Mouse (Mus musculus) stomach, postnatal 0 days (tissue): Measurements from ENCODE around the gene Scrg1. TPM values are rescaled to one million over a fixed set of nuclear protein-coding genes. Genes with fewer than 3 reads are reported as not detected.
"Not testable (repeated sequence)": the region's sequence is repeated elsewhere in the genome, so short reads cannot be mapped to it uniquely, and the experiment has no call there.

ENCODE experiments used
- ATAC-seq: fragments of 200-750 bp; cut with Nextera tagmentation; 2 replicates; pipeline ENCODE4 v1.8.0; 2017; ENCODE audit not compliant: low FRiP score, low TSS enrichment
- DNase-seq: peaks from one replicate; pipeline ENCODE4 v3.0.0-alpha.2; 2016; ENCODE audit warnings: low spot score
- H3K27ac ChIP-seq: fragments of 300-500 bp; sonication (generic); replicated peaks from 2 replicates; pipeline ENCODE4 v1.5.1; 2014; ENCODE audit warnings: mild to moderate bottlenecking, control low read depth
- H3K27me3 ChIP-seq: fragments of 300-500 bp; sonication (generic); 2 replicates; pipeline ENCODE4 v1.6.1; 2014; ENCODE audit warnings: low read length; ENCODE audit not compliant: control insufficient read depth, insufficient read depth
- H3K36me3 ChIP-seq: fragments of 300-500 bp; sonication (generic); 2 replicates; pipeline ENCODE4 v1.6.1; 2014; ENCODE audit warnings: low read length, mixed read lengths; ENCODE audit not compliant: control insufficient read depth, insufficient read depth
- H3K4me1 ChIP-seq: fragments of 300-500 bp; sonication (generic); replicated peaks from 2 replicates; pipeline ENCODE4 v1.6.1; 2014; ENCODE audit warnings: antibody characterized with exemption; ENCODE audit not compliant: control insufficient read depth, insufficient read depth
- H3K4me2 ChIP-seq: fragments of 300-500 bp; sonication (generic); replicated peaks from 2 replicates; pipeline ENCODE4 v1.6.1; 2014; ENCODE audit warnings: low read depth, mild to moderate bottlenecking, control low read depth, moderate library complexity
- H3K4me3 ChIP-seq: fragments of 300-500 bp; sonication (generic); 2 replicates; pipeline ENCODE4 v1.5.1; 2014; ENCODE audit warnings: low read depth, low read length, control low read depth
- H3K9ac ChIP-seq: fragments of 300-500 bp; sonication (generic); 2 replicates; pipeline ENCODE4 v1.6.1; 2014; ENCODE audit warnings: mild to moderate bottlenecking, low read length, control low read depth, mixed read lengths
- H3K9me3 ChIP-seq: fragments of 300-500 bp; sonication (generic); 2 replicates; pipeline ENCODE4 v1.6.1; 2016; ENCODE audit warnings: low read length; ENCODE audit not compliant: control insufficient read depth
- CTCF ChIP-seq: IDR thresholded peaks from 2 replicates; pipeline ENCODE4 v1.5.1; 2016; ENCODE audit warnings: antibody characterized with exemption, low read depth, mild to moderate bottlenecking, moderate library complexity
- EP300 ChIP-seq: optimal IDR thresholded peaks from 2 replicates; pipeline ENCODE3; 2016; ENCODE audit warnings: antibody characterized with exemption
- WGBS: fragments of 180-500 bp; shearing (Covaris S2); extraction: QIAGEN DNeasy Blood & Tissue Kit; methylation state at CpG from one replicate; pipeline ENCODE4 v1.1.7; 2014; 5-methylcytosine and 5-hydroxymethylcytosine counted together
- polyA plus RNA-seq: library from polyadenylated mRNA; unstranded; fragments of >200 nt; fragmentation: Nextera tagmentation; extraction: Ambion mirVana; gene quantifications from 2 replicates; pipeline ENCODE4 v1.2.1, GENCODE M21; 2015

Gene Scrg1
- polyA plus RNA-seq, 1 experiment from 2014 or later = 0.65 TPM

DNA sequence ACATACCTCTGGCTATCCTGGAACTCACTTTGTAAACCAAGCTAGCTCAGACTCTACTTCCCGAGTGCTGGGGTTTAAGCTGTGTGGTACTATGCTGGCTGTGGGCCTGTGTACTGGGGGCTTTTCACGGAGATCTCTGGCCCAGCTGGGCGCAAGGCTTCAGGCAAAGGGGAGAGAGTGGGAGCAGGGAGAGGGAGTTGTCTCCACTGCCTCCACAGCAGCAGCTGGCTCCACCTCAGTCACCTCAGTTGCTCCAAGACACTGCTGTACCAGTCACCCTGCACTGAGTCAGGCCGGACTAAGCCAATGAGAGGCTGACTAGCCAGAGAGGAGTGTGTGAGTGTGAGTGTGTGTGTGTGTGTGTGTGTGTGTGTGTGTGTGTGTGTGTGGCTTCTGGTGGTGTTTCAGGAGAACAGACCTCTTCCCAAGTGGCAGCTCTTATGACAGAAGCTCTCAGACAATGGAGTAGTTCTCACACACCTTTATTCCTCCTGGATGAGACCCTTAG, 51.9 kb downstream of the Scrg1 start:
- H3K9me3 ChIP-seq = no peaks in the 10 kb centered on the region
- H3K4me2 ChIP-seq = no peak overlapping the region

DNA sequence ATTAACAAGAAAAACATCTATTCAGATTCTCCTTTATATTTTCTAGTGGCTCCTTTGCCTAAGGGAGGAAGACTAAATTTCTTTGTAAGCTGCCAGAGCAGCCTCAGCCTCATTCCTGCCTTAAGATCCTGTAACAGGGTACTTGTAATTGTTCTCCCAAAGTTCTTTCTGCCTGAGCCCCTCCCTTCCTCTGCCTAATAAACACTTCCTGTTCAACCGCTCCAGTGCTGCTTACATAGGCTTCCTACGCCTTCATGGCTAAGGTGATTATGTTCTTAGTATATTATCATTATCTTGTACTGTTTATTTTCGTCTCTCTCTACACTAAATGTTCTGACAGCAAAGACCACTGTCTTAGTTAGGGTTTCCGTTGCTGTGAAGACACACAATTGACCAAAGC, 52.9 kb downstream of the Scrg1 start:
- Histone ChIP-seq H3K9ac (no peak overlapping the region), H3K27me3 (no peaks in the 10 kb centered on the region), H3K4me1 (no peaks in the 10 kb centered on the region), H3K9me3 (no peaks in the 10 kb centered on the region), H3K4me2 (no peak overlapping the region), H3K36me3 (no peaks in the 10 kb centered on the region), H3K4me3 (no peak overlapping the region), H3K27ac (no peak overlapping the region)
- 70% methylated on average over 4 of the region's 4 CpGs for WGBS
- no peak for ATAC-seq
- TF ChIP-seq EP300 = no peak
- no peak for TF ChIP-seq CTCF
- DNase-seq = peak; percentile 17

More for the DNA sequence above, 51.9 kb downstream of the Scrg1 start:
- TF ChIP-seq EP300 = no peak
- TF ChIP-seq CTCF = no peak
- H3K4me3 ChIP-seq = no peak overlapping the region
- ATAC-seq (no peak), DNase-seq (peak; percentile 38)
- 88% methylated on average over 4 of the region's 4 CpGs for WGBS
- H3K4me1 ChIP-seq = no peaks in the 10 kb centered on the region
- no peak overlapping the region for H3K27ac ChIP-seq
- H3K36me3 ChIP-seq = no peaks in the 10 kb centered on the region
- H3K9ac ChIP-seq = no peak overlapping the region
- H3K27me3 ChIP-seq = no peaks in the 10 kb centered on the region

DNA sequence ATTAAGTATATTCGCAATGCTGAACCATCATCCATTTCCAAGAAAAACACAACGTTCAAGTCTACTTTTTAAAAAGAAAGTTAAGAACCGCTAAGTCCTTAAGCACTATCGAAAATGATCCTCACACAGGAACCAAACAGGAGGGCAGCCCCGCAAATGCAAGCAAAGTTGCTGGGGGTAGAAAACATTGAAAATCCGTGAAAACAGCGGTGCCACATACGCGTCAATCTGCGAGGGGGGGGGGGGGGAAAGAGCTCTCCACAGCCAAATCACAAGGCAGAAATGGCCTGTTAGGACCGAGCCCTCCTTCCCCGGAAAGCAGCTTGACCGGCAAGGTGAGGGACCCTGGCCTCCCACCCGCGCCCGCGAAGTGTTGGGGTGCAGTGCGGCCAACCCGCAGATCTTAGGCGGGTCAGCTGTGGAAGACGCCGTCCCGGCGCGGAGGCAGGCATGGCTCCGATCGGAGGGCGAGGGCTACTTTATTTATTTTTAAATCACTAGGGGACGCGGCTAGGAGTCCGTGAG, 55.1 kb downstream of the Scrg1 start:
- no peak for ATAC-seq

DNA sequence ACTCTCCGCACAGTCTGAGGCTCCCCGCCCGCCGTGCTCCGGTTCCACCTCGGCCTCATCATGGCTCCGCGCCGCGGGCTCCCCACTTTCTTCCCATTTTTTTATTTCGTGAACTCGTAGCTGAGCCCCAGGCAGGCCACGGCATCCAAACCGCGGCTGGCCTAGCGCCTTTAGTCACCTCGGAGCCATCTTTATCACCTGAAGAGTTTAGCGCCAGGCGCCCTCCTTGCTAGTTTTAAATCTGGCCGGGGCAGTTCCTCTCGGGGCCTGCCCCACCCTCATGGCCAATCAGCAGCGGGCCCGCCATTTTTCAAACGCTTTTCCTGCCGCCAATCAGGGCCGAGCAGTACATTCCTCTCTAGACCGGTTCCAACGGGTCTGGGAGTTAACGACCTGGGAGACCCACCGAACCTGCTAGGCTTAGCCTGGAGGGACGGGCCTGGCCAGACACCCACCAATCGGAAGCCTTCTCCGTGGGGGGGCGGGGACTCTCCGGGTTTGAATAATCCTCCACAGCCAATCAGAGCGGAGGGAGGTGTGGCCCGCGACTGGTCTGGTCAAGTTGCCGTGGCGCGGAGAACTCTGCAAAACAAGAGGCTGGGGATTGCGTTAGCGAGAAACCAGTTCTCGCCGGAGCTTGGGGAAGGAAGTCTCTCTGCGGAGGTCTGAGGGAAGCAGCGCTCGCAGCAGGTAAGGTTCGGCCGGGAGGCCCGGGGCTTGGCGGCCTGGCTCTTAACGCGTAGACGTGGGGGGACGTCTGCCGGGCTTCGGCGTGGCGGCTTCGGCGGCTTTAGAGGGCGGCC, 55.8 kb downstream of the Scrg1 start, which contains the start of gene Hmgb2:
Gene Hmgb2, plus strand, starts transcription at position 592 of the 803 bp plus-strand sequence.
- ATAC-seq = peak; percentile 100
- H3K4me2 ChIP-seq = peak within 1 kb of the TSS; percentile 99
- DNase-seq = peak; percentile 100
- no peaks in the 10 kb centered on the region for H3K9me3 ChIP-seq
- H3K4me3 ChIP-seq = peak within 1 kb of the TSS; percentile 98
- H3K4me1 ChIP-seq = no peaks in the 10 kb centered on the region
- peaks cover 3% of the 10 kb centered on the region; the same call in 1 of the 2 replicates for H3K36me3 ChIP-seq
- 1% methylated on average over 61 of the region's 63 CpGs for WGBS
- TF ChIP-seq CTCF (no peak), EP300 (peak; percentile 91)
- peak within 1 kb of the TSS; percentile 100 for H3K9ac ChIP-seq
- peak within 1 kb of the TSS; percentile 100 for H3K27ac ChIP-seq
- no peaks in the 10 kb centered on the region for H3K27me3 ChIP-seq

More for the DNA sequence above, 55.1 kb downstream of the Scrg1 start:
- Histone ChIP-seq H3K36me3 (no peaks in the 10 kb centered on the region), H3K27me3 (no peaks in the 10 kb centered on the region), H3K9me3 (no peaks in the 10 kb centered on the region), H3K4me1 (no peaks in the 10 kb centered on the region), H3K27ac (peak overlapping the region; percentile 80), H3K4me2 (peak overlapping the region; percentile 99), H3K4me3 (peak overlapping the region; percentile 68), H3K9ac (peak overlapping the region; percentile 80)
- no peak for DNase-seq
- TF ChIP-seq EP300 (no peak), CTCF (no peak)
- WGBS = 2% methylated on average over 31 of the region's 31 CpGs

- TF ChIP-seq EP300 (no peak), CTCF (no peak)
- ATAC-seq (peak; percentile 59), DNase-seq (peak; percentile 61)
- no peaks in the 10 kb centered on the region for H3K4me1 ChIP-seq
- H3K9ac ChIP-seq = peak overlapping the region; percentile 100
- under 1% methylated on average over 67 of the region's 96 CpGs for WGBS
- H3K9me3 ChIP-seq = no peaks in the 10 kb centered on the region
- peak overlapping the region; percentile 100 for H3K27ac ChIP-seq
- H3K27me3 ChIP-seq = no peaks in the 10 kb centered on the region
- H3K4me2 ChIP-seq = peak overlapping the region; percentile 57
- H3K4me3 ChIP-seq = peak overlapping the region; percentile 98
- H3K36me3 ChIP-seq = peaks cover 3% of the 10 kb centered on the region; the same call in 1 of the 2 replicates
Measured at GRCm38 (mm10) chr8:57512141-57513056, 56.7 kb downstream of the Scrg1 start.

GRCm38 (mm10) chr8:57513178-57513661, 57.5 kb downstream of the Scrg1 start:
- not testable (repeated sequence) for H3K36me3 ChIP-seq, ATAC-seq, H3K27ac ChIP-seq, H3K9me3 ChIP-seq, H3K4me1 ChIP-seq, H3K27me3 ChIP-seq, DNase-seq
- H3K9ac ChIP-seq = peak overlapping the region; percentile 100
- 4% methylated on average over 10 of the region's 10 CpGs for WGBS
- H3K4me3 ChIP-seq = peak overlapping the region; percentile 98
- peak overlapping the region; percentile 57 for H3K4me2 ChIP-seq

DNA sequence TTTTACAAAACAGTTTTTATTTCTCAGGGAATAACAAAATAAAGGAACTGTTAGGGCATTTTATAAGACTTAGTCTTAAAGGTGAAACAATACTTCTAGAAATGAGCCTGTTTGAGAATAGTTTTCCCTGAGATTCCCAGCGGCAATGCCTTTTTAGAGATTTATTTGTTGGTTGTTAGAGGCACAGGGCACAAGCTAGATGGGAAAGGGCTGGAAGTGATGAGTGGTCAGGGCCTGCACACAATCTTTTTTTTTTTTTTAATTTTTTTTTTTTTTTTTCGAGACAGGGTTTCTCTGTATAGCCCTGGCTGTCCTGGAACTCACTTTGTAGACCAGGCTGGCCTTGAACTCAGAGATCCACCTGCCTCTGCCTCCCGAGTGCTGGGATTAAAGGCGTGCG, 61.0 kb downstream of the Scrg1 start:
- H3K9me3 ChIP-seq, H3K4me3 ChIP-seq, H3K4me1 ChIP-seq, H3K4me2 ChIP-seq, H3K27me3 ChIP-seq, H3K9ac ChIP-seq, ATAC-seq, DNase-seq, H3K36me3 ChIP-seq, H3K27ac ChIP-seq: not testable (repeated sequence)
- WGBS = 87% methylated on average over 4 of the region's 5 CpGs
